Mouse (Mus musculus): ENCODE data around the gene Nelfe. TPM values are rescaled to one million over a fixed set of nuclear protein-coding genes. Genes with fewer than 3 reads are reported as not detected.

Gene Nelfe
- total and polyA plus RNA-seq, 3 experiments: 38.7 to 159 (median 60.0) TPM

DNA sequence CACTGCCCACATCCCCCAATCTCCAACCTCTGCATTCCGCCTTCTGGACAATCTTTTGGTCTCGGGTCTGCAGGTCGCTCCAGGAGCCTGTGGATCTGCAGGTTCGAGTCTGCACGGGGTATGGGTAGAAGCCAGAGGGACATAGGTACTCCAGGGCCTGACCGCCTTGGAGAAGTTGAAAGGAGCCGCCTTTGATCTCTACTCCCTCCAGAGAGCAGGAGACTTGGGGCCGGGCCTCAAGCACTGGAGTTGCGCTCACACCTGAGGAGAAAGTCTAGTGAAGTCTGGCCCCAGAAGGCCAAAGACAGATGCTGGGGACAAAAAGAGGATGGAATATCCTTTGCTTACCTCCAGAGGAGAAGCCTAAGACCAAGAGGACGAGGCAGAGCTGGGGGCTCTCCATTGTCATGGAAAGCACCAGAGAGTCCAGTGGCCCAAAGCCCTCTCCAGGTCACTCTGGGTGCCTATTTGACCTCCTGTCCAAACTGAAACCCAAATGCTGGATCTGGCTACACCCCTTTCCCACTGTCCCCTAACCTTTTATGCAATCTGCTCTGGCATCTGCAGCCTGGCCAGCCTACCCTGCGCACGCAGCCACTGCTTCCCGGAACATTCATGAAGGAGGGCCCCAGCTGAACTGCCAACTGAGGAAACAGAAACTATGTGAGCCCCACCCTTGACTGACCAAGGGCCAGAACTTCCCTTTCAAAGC lies 11.7 kb downstream of the Nelfe start:
- H3K9me3 ChIP-seq (replicated peaks; ENCODE audit: low read length): no peaks in the 10 kb centered on the region
- no peaks in the 10 kb centered on the region for H3K27me3 ChIP-seq (replicated peaks)
- in situ Hi-C loops (cut with MboI; ENCODE audit: low pct_ligation_motif_present, low pct_unique_long_range_greater_than_20kb, low sequenced_read_pairs) (no loop called here), dilution Hi-C loops (cut with MboI; ENCODE audit: extremely low pct_ligation_motif_present, extremely low pct_unique_long_range_greater_than_20kb, low sequenced_read_pairs) (no loop called here)
- H3K4me2 ChIP-seq (ENCODE audit: insufficient read depth, low read depth, poor library complexity, severe bottlenecking): no peak overlapping the region
- H3K4me3 ChIP-seq (replicated peaks in 1 of 3; ENCODE audit: low read depth in 2 of 3, low read length in 2 of 3, poor library complexity in 1 of 3): no peak overlapping the region
- DNase-seq (ENCODE audit: extremely low read depth): no peak
- peaks cover 7 to 32% of the 10 kb centered on the region in 2 experiments for H3K36me3 ChIP-seq (replicated peaks in 1 of 2; ENCODE audit: control insufficient read depth in 1 of 2, insufficient read depth in 1 of 2, low read length in 1 of 2)
- no peak overlapping the region for H3K9ac ChIP-seq (ENCODE audit: insufficient read depth, low read depth)
- H3K79me2 ChIP-seq (replicated peaks; ENCODE audit: control insufficient read depth, extremely low read depth, insufficient read depth, poor library complexity, severe bottlenecking): no peaks in the 10 kb centered on the region
- TF ChIP-seq ZC3H11A (IDR thresholded peaks at IDR 0.05; ENCODE audit: low read depth, low read length) (no peak), CHD1 (IDR thresholded peaks at IDR 0.05; ENCODE audit: low read depth, low read length) (no peak), MAFK (IDR thresholded peaks at IDR 0.05; ENCODE audit: insufficient replicate concordance, low read length) (no peak), USF1 (IDR thresholded peaks at IDR 0.05; ENCODE audit: low read depth, low read length) (no peak), BHLHE40 (IDR thresholded peaks at IDR 0.05; ENCODE audit: low read depth, low read length) (no peak)
- H3K27ac ChIP-seq (ENCODE audit: insufficient read depth, low read depth): no peak overlapping the region
- peaks cover 5 to 46% of the 10 kb centered on the region in 2 experiments; a peak in 3 of 4 replicates for H3K4me1 ChIP-seq (ENCODE audit: control insufficient read depth in 1 of 2, insufficient read depth in 2 of 2)

DNA sequence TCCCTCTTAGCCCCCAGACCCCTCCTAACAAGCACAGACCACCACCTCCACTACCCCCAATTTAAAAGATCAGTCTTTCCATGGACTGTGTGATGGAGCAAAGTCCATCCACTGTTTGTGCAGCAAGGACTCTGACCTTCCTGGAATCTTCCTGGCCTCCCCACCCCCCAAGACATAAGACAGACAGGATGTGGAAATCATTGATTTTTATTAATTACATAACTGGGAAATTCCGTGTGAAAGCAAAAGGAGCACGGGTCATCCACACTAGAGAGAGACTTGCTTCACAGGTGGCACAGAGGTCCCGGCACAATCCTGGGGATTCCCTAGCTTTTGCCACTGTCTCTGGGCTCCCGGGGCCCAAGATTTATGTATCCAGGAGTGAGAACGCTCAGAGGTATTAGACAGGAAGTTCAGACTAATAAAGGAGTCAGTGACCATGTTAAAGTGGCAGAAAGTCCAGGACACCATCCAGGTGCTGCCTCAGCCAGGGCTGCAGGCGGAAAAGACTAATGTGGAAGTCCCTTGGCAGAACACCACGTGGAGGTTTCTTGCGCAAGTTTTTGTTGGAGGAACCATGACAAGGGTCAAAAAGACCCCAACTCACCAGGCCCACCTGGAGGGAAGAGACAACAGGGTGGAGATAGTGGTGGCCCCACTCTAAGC lies 12.4 kb downstream of the Nelfe start, which contains the start of gene Cfb:
Gene Cfb, minus strand, starts transcription at position 103 of the 666 bp plus-strand sequence.
- no peak within 1 kb of the TSS for H3K27ac ChIP-seq (ENCODE audit: insufficient read depth, low read depth)
- no peak within 1 kb of the TSS for H3K4me2 ChIP-seq (ENCODE audit: insufficient read depth, low read depth, poor library complexity, severe bottlenecking)
- in situ Hi-C loops (cut with MboI; ENCODE audit: low pct_ligation_motif_present, low pct_unique_long_range_greater_than_20kb, low sequenced_read_pairs): no loop called here
- no peak within 1 kb of the TSS for H3K4me3 ChIP-seq (replicated peaks in 1 of 3; ENCODE audit: low read depth in 2 of 3, low read length in 2 of 3, poor library complexity in 1 of 3)
- DNase-seq (ENCODE audit: extremely low read depth): no peak
- peaks cover 5 to 46% of the 10 kb centered on the region in 2 experiments; a peak in 3 of 4 replicates for H3K4me1 ChIP-seq (ENCODE audit: control insufficient read depth in 1 of 2, insufficient read depth in 2 of 2)
- peaks cover under 1 to 25% of the 10 kb centered on the region in 2 experiments for H3K36me3 ChIP-seq (replicated peaks in 1 of 2; ENCODE audit: control insufficient read depth in 1 of 2, insufficient read depth in 1 of 2, low read length in 1 of 2)
- no peak within 1 kb of the TSS for H3K9ac ChIP-seq (ENCODE audit: insufficient read depth, low read depth)
- no peaks in the 10 kb centered on the region for H3K79me2 ChIP-seq (replicated peaks; ENCODE audit: control insufficient read depth, extremely low read depth, insufficient read depth, poor library complexity, severe bottlenecking)
- H3K27me3 ChIP-seq (replicated peaks): no peaks in the 10 kb centered on the region
- dilution Hi-C loops (cut with MboI; ENCODE audit: extremely low pct_ligation_motif_present, extremely low pct_unique_long_range_greater_than_20kb, low sequenced_read_pairs): no loop called here
- TF ChIP-seq MAFK (IDR thresholded peaks at IDR 0.05; ENCODE audit: insufficient replicate concordance, low read length) (no peak), RAD21 (IDR thresholded peaks at IDR 0.05; ENCODE audit: low read depth, low read length) (no peak), POLR2AphosphoS2 (IDR thresholded peaks at IDR 0.05; ENCODE audit: low read depth, low read length) (no peak), ZNF384 (IDR thresholded peaks at IDR 0.05; ENCODE audit: low read depth, low read length) (no peak), USF1 (IDR thresholded peaks at IDR 0.05; ENCODE audit: low read depth, low read length) (no peak), RCOR1 (conservative IDR thresholded peaks at IDR 0.05; ENCODE audit: low read depth, low read length) (no peak), MYC (IDR thresholded peaks at IDR 0.05; ENCODE audit: low read depth, low read length) (no peak), IRF4 (IDR thresholded peaks at IDR 0.05; ENCODE audit: low read depth, low read length) (no peak), MAZ (IDR thresholded peaks at IDR 0.05; ENCODE audit: low read depth, low read length) (no peak), JUND (conservative IDR thresholded peaks at IDR 0.05; ENCODE audit: low read depth, low read length) (no peak), HCFC1 (IDR thresholded peaks at IDR 0.05; ENCODE audit: low read depth, low read length) (no peak), E2F4 (IDR thresholded peaks at IDR 0.05; ENCODE audit: insufficient replicate concordance, low read depth, low read length) (no peak), ZKSCAN1 (IDR thresholded peaks at IDR 0.05; ENCODE audit: borderline replicate concordance, low read depth, low read length) (no peak), CTCF (conservative IDR thresholded peaks at IDR 0.05 in 1 of 2, IDR thresholded peaks at IDR 0.05 in 1 of 2; ENCODE audit: low read depth in 2 of 2, low read length in 2 of 2) (no peak), ELF1 (IDR thresholded peaks at IDR 0.05; ENCODE audit: low read depth, low read length) (no peak), PAX5 (IDR thresholded peaks at IDR 0.05; ENCODE audit: low read length) (no peak), SIN3A (IDR thresholded peaks at IDR 0.05; ENCODE audit: low read length) (no peak), POLR2A (IDR thresholded peaks at IDR 0.05; ENCODE audit: low read depth, low read length) (no peak), GABPA (IDR thresholded peaks at IDR 0.05; ENCODE audit: insufficient replicate concordance, low read depth, low read length) (no peak), ETS1 (conservative IDR thresholded peaks at IDR 0.05; ENCODE audit: low read depth, low read length) (no peak)
- no peaks in the 10 kb centered on the region for H3K9me3 ChIP-seq (replicated peaks; ENCODE audit: low read length)

All from CH12.LX (cell line).